Mouse (Mus musculus) liver, embryonic 11.5 days (tissue): ENCODE data around the gene Pla2g16. TPM values are rescaled to one million over a fixed set of nuclear protein-coding genes. Genes with fewer than 3 reads are reported as not detected.

ENCODE experiments used
- ATAC-seq: fragments of 200-750 bp; cut with Nextera tagmentation; replicated peaks from 2 replicates; pipeline ENCODE4 v1.8.0; 2017; ENCODE audit warnings: moderate number of reproducible peaks, mild to moderate bottlenecking, moderate TSS enrichment, moderate library complexity; ENCODE audit not compliant: low FRiP score
- DNase-seq: peaks from one replicate; pipeline ENCODE4 v3.0.0-alpha.2; 2017; ENCODE audit warnings: low spot score
- H3K27ac ChIP-seq: fragments of 300-500 bp; sonication (generic); 2 replicates; pipeline ENCODE4 v1.5.1; 2014; ENCODE audit warnings: mild to moderate bottlenecking, low read depth, low read length, control low read depth
- H3K27me3 ChIP-seq: fragments of 300-500 bp; sonication (generic); replicated peaks from 2 replicates; pipeline ENCODE4 v1.6.1; 2014; ENCODE audit warnings: low read length, mixed read lengths; ENCODE audit not compliant: control insufficient read depth, insufficient read depth
- H3K36me3 ChIP-seq: fragments of 300-500 bp; sonication (generic); 2 replicates; pipeline ENCODE4 v1.6.1; 2014; ENCODE audit warnings: mild to moderate bottlenecking, low read length, moderate library complexity, mixed read lengths; ENCODE audit not compliant: control insufficient read depth, insufficient read depth
- H3K4me1 ChIP-seq: fragments of 300-500 bp; sonication (generic); replicated peaks from 2 replicates; pipeline ENCODE4 v1.6.1; 2014; ENCODE audit warnings: low read length, mixed read lengths; ENCODE audit not compliant: control insufficient read depth, insufficient read depth
- H3K4me2 ChIP-seq: fragments of 300-500 bp; sonication (generic); 2 replicates; pipeline ENCODE4 v1.6.1; 2014; ENCODE audit warnings: mild to moderate bottlenecking, control low read depth, moderate library complexity
- H3K4me3 ChIP-seq: fragments of 300-500 bp; sonication (generic); 2 replicates; pipeline ENCODE4 v1.5.1; 2014; ENCODE audit warnings: low read depth, low read length, control low read depth
- H3K9ac ChIP-seq: fragments of 300-500 bp; sonication (generic); 2 replicates; pipeline ENCODE4 v1.6.1; 2014; ENCODE audit warnings: low read depth, low read length, control low read depth
- H3K9me3 ChIP-seq: fragments of 300-500 bp; sonication (generic); 2 replicates; pipeline ENCODE4 v1.6.1; 2016; ENCODE audit warnings: low read length, inconsistent platforms, mixed read lengths; ENCODE audit not compliant: control insufficient read depth
- WGBS: fragments of 180-500 bp; shearing (Covaris S2); extraction: QIAGEN DNeasy Blood & Tissue Kit; methylation state at CpG from one replicate; pipeline ENCODE4 v1.1.7; 2014; 5-methylcytosine and 5-hydroxymethylcytosine counted together
- polyA plus RNA-seq: library from polyadenylated mRNA; unstranded; fragments of >200 nt; fragmentation: Nextera tagmentation; extraction: Ambion mirVana; gene quantifications from 2 replicates; pipeline ENCODE4 v1.2.1, GENCODE M21; 2014

Pla2g16 gene
- polyA plus RNA-seq, 1 experiment from 2014 or later: 16.0 TPM

- Histone ChIP-seq H3K9ac (no peak overlapping the region), H3K9me3 (no peaks in the 10 kb centered on the region), H3K27ac (no peak overlapping the region), H3K4me2 (no peak overlapping the region), H3K27me3 (no peaks in the 10 kb centered on the region), H3K36me3 (peaks cover 7% of the 10 kb centered on the region; the same call in 1 of the 2 replicates), H3K4me1 (no peaks in the 10 kb centered on the region), H3K4me3 (no peak overlapping the region)
- ATAC-seq (no peak), DNase-seq (no peak)
- 90% methylated on average over 5 of the region's 5 CpGs for WGBS
These were observed 25.4 kb upstream of the Pla2g16 start for GRCm38 (mm10) chr19:7531906-7532305.

- Histone ChIP-seq H3K27ac (no peak overlapping the region), H3K36me3 (peaks cover 7% of the 10 kb centered on the region; the same call in 1 of the 2 replicates), H3K4me1 (no peaks in the 10 kb centered on the region), H3K27me3 (no peaks in the 10 kb centered on the region), H3K9ac (no peak overlapping the region), H3K4me3 (no peak overlapping the region), H3K4me2 (no peak overlapping the region), H3K9me3 (no peaks in the 10 kb centered on the region)
- ATAC-seq: no peak
- WGBS: 89% methylated on average over 5 of the region's 5 CpGs
- no peak for DNase-seq
These were observed 23.4 kb upstream of the Pla2g16 start for GRCm38 (mm10) chr19:7533891-7534290.

DNA sequence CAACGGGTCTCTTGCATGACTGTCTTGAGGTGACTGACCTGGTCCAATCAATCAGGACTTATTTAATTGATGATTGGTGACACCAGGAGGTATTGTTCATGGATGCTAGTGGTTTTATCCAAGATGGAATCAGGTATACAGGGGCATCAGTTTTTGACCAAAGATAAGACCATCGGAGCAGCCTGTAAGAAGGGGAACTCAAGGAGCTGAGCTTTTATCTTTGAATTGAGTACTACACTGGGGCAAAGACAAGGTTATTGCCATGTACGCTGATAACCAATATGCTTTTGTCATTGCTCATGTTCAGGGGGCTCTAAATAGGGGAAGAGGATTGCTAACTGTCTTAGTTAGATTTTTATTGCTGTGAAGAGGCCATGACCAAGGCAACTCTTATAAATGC, 8.3 kb upstream of the Pla2g16 start:
- Histone ChIP-seq H3K36me3 (no peaks in the 10 kb centered on the region), H3K9me3 (no peaks in the 10 kb centered on the region), H3K27me3 (no peaks in the 10 kb centered on the region), H3K4me3 (no peak overlapping the region), H3K4me1 (peaks cover 19% of the 10 kb centered on the region), H3K27ac (no peak overlapping the region), H3K9ac (no peak overlapping the region), H3K4me2 (no peak overlapping the region)
- 83% methylated on average over 3 of the region's 3 CpGs for WGBS
- no peak for ATAC-seq
- DNase-seq: no peak

DNA sequence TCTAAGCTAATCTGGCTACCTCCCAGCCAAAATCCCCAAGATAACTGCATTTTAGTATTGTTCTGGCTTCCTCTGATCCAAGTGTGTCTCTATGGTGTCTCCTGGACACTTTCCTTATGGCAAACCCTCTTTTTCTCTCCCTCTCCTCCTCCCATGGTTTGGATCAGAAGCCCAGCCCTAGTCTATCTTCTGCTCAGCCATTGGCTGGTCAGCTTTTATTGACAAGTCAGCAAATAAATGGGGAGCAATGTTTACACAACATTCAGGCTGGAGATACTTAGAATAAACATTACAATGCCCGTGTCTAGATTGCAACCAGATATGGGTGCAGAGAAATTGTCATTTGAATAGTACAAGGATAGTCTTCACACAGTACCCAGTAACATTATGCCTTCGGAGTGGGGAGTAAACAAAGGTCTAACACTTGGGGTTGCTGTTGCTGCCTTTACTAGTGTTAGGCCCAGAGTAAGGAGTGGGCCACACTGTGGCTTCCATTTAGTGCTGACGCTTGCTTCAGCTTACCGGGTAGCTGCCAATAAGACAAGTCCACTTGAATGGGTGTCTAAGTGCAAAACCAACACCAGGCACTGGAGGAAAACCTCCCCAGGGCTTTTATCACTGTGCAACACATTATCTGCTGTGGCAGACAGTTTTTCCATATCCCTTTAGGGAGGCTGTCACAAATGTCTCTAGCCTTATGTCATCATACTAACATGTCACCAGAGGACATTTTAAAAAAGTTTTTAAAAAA, 5.5 kb upstream of the Pla2g16 start:
- ATAC-seq: peak; percentile 91
- H3K27me3 ChIP-seq: no peaks in the 10 kb centered on the region
- H3K4me3 ChIP-seq: no peak overlapping the region
- H3K4me1 ChIP-seq: peaks cover 19% of the 10 kb centered on the region
- peak overlapping the region; percentile 85 for H3K27ac ChIP-seq
- DNase-seq: no peak
- WGBS: 31% methylated on average over 4 of the region's 4 CpGs
- H3K36me3 ChIP-seq: no peaks in the 10 kb centered on the region
- no peaks in the 10 kb centered on the region for H3K9me3 ChIP-seq
- peak overlapping the region; percentile 45 for H3K4me2 ChIP-seq
- H3K9ac ChIP-seq: 0 out of 2 replicates have a peak overlapping the region, but pooled peaks have one; percentile 2

DNA sequence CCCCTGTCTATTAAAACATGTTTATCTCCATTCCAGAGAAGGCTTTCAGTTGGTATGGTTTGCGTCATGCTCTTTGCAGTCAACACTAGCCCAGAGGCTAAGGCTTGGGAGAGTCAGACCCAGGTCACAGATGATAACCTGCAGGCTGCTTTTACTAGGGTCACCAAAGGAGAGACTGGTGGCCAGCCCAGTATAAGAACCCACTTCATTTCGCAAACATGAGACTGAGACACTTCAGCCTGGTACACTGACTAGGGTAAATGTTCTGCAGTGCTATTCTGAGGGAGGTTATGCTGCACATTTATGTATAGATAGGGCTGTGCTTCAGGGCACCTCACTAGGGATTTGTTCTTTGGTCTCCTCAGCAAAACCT, 5.0 kb upstream of the Pla2g16 start:
- Histone ChIP-seq H3K4me3 (no peak overlapping the region), H3K4me1 (peaks cover 19% of the 10 kb centered on the region), H3K36me3 (no peaks in the 10 kb centered on the region), H3K27ac (peak overlapping the region; percentile 85), H3K9me3 (no peaks in the 10 kb centered on the region), H3K9ac (peak overlapping the region; percentile 35; the same call in 1 of the 2 replicates), H3K4me2 (peak overlapping the region; percentile 45), H3K27me3 (no peaks in the 10 kb centered on the region)
- ATAC-seq: peak; percentile 23
- WGBS: 37% methylated on average over 2 of the region's 2 CpGs
- DNase-seq: no peak

- H3K4me1 ChIP-seq: peaks cover 19% of the 10 kb centered on the region
- ATAC-seq: peak; percentile 57
These were observed 3.8 kb upstream of the Pla2g16 start for GRCm38 (mm10) chr19:7553441-7553840.

GRCm38 (mm10) chr19:7554881-7555280, 2.4 kb upstream of the Pla2g16 start:
- H3K27ac ChIP-seq: no peak overlapping the region
- peaks cover 19% of the 10 kb centered on the region for H3K4me1 ChIP-seq
- no peaks in the 10 kb centered on the region for H3K9me3 ChIP-seq
- ATAC-seq (no peak), DNase-seq (no peak)
- H3K36me3 ChIP-seq: no peaks in the 10 kb centered on the region
- H3K4me2 ChIP-seq: no peak overlapping the region
- no peak overlapping the region for H3K4me3 ChIP-seq
- WGBS: 63% methylated on average over 4 of the region's 4 CpGs
- no peak overlapping the region for H3K9ac ChIP-seq
- H3K27me3 ChIP-seq: no peaks in the 10 kb centered on the region

More at GRCm38 (mm10) chr19:7553441-7553840, 3.8 kb upstream of the Pla2g16 start:
- Histone ChIP-seq H3K27me3 (no peaks in the 10 kb centered on the region), H3K9ac (no peak overlapping the region), H3K27ac (no peak overlapping the region; the same call in 1 of the 2 replicates), H3K36me3 (no peaks in the 10 kb centered on the region), H3K4me3 (no peak overlapping the region), H3K4me2 (no peak overlapping the region), H3K9me3 (no peaks in the 10 kb centered on the region)
- no peak for DNase-seq

DNA sequence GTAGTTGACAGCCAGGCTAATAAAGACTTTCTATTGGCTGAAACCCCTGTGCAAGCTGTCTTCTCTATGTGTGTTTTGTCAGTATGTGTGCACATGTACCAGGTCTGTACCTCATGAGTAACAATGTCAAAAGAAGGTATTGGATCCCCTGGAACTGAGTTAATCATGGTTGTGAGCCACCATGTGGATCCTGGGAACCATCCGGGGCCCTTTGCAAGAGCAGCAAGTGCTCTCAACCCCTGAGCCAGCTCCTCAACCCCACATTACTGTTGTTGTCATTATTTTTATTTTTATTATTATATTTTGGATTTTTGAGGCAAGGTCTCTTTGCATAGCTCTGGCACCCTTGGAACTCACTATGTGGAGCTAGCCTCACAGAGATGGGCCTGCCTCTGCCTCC, 618 bp upstream of the Pla2g16 start:
- no peaks in the 10 kb centered on the region for H3K27me3 ChIP-seq
- H3K4me1 ChIP-seq: peaks cover 15% of the 10 kb centered on the region
- H3K36me3 ChIP-seq: no peaks in the 10 kb centered on the region
- WGBS: 88% methylated on average over 1 of the region's 1 CpGs
- no peaks in the 10 kb centered on the region for H3K9me3 ChIP-seq
- no peak overlapping the region for H3K4me3 ChIP-seq
- no peak for DNase-seq
- no peak overlapping the region for H3K9ac ChIP-seq
- ATAC-seq: no peak
- H3K27ac ChIP-seq: no peak overlapping the region
- no peak overlapping the region for H3K4me2 ChIP-seq

- H3K9ac ChIP-seq: peak overlapping the region; percentile 70
- peaks cover 4% of the 10 kb centered on the region for H3K4me1 ChIP-seq
- peak overlapping the region; percentile 53 for H3K4me3 ChIP-seq
- peak overlapping the region; percentile 70 for H3K4me2 ChIP-seq
- 0 out of 2 replicates have a peak, but pooled peaks have one; percentile 4 for ATAC-seq
- H3K27me3 ChIP-seq: no peaks in the 10 kb centered on the region
- no peaks in the 10 kb centered on the region for H3K36me3 ChIP-seq
- no peak overlapping the region for H3K27ac ChIP-seq
- 9% methylated on average over 4 of the region's 4 CpGs for WGBS
- H3K9me3 ChIP-seq: no peaks in the 10 kb centered on the region
- DNase-seq: no peak
These were observed 585 bp downstream of the Pla2g16 start for GRCm38 (mm10) chr19:7557844-7558243.
